Mouse (Mus musculus) frontal cortex, adult (tissue): ENCODE measurements around the gene Apoc2.
"Not testable (repeated sequence)": the region's sequence is repeated elsewhere in the genome, so short reads cannot be mapped to it uniquely, and the experiment has no call there.

ENCODE experiments used
- ATAC-seq: cut with Nextera tagmentation; 2 replicates; pipeline ENCODE4 v1.9.2; 2017; ENCODE audit warnings: mild to moderate bottlenecking, moderate library complexity, mixed read lengths; ENCODE audit not compliant: low TSS enrichment

Gene Apoc2

GRCm38 (mm10) chr7:19698907-19699826 lies 21.4 kb upstream of the Apoc2 start, which contains the start of gene Apoe:
Apoe (minus strand) TSS chr7:19699188.
- ATAC-seq: peak; percentile 39

DNA sequence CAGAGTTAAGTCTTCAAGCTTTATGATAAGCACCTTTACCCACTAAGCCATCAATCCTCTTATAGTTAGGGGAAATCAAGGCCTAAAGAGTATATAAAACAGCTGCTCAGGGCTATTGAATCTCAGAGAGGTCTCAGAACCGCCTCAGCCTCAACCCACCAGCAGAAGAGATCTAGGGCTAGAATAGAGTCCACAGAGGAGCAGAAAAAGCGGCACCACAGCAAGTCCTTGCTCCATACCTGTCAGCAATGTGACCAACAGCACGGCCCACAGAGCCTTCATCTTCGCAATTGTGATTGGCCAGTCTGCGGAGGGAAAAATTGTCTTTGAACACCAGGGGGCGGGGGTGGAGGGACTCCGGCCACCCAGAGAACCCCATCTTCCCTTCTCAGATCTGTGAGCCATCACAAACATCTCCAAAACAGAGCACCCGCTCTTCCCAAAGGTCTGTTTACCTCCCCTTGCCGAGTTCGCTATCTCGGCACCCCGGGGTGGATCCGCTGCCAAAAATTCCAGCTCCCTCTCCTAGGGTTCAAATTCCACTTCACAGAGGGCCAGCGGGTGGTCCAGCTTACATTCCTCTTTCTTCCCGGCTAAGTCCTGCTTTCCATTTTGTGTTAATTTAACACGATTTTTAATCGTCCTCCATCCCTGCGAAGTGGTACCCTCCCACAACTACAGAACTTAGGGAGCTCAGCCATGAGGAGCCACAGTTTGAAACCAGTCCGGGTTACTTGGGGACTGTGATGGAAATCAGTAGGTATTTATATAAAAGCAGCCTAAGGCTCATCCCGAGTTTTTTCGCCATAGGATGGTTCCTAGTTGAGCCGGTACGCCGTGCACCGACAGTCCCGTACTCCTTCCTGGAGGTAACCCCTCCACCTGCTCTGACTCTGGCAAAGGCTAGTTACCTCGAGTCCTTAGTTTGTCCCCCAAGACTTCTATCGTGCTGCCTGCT lies 20.5 kb upstream of the Apoc2 start:
- ATAC-seq: peak; percentile 24; the same call in 1 of the 2 replicates

DNA sequence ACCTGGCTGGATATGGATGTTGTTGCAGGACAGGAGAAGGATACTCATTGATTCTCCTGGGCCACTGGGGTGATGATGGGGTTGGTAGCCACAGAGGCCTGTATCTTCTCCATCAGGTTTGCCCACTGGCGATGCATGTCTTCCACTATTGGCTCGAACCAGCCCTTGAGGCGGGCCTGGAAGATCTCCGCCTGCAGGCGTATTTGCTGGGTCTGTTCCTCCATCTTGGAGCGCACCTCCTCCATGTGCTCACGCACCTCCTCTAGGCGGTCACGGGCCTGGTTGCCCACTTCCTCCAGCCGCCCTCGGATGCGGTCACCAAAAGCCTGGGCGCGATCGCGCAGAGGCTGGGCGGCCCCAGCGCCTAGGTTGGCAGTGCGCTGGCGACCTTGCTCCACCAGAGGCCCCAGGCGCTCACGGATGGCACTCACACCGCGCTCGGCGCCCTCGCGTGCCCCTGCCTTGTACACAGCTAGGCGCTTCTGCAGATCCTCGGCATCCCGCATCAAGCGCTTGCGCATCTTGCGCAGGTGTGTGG lies 18.7 kb upstream of the Apoc2 start:
- no peak for ATAC-seq

DNA sequence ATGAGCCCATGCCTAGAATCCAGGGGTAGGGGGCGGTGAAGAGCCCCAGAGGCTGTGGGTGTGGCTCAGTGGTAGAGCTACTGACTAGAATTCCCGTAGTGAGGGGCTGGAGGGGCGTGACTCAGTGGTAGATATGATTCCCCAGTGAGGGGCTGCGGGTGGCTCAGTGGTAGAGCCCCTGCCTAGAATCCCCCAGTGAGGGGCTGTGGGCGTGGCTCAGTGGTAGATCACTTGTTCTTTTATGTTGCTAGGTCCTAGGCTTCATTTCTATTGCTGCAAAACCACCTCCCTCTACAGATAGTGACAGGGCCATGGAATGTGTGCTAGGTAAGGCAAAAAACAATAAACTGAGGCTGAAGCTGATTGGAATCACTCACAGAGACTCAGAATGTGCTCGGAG lies 18.1 kb upstream of the Apoc2 start:
- no peak for ATAC-seq

GRCm38 (mm10) chr7:19695213-19695594 lies 17.5 kb upstream of the Apoc2 start:
- ATAC-seq: no peak

- no peak for ATAC-seq
Measured at GRCm38 (mm10) chr7:19694336-19695212, 16.8 kb upstream of the Apoc2 start.

- ATAC-seq: peak; percentile 73
Measured at GRCm38 (mm10) chr7:19693421-19693820, 15.7 kb upstream of the Apoc2 start.

- ATAC-seq: no peak
Measured at GRCm38 (mm10) chr7:19691873-19692865, 14.4 kb upstream of the Apoc2 start, which contains the start of gene Apoc1. Apoc1 (minus strand) TSS chr7:19692660.

DNA sequence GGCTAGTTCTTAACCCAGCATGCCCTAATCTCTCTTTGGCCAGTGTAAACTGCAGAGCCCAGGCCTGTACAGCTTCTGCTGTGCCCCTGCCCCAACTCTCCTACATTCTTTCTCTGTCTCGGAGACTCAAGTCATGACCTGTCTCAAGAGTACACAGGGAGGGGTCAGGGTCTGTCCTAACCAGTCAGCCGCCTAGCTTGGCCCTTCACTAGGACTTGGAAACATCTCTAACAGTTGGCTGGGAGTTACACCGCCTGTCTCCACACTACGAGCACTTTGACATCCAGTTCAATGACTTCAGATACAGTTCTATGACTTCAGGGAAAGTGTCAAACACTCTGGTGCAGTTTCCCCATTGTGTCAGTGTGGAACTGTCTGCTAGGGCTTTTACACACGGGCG lies 13.7 kb upstream of the Apoc2 start:
- ATAC-seq: no peak

- no peak for ATAC-seq
Measured at GRCm38 (mm10) chr7:19690845-19691244, 13.1 kb upstream of the Apoc2 start.

DNA sequence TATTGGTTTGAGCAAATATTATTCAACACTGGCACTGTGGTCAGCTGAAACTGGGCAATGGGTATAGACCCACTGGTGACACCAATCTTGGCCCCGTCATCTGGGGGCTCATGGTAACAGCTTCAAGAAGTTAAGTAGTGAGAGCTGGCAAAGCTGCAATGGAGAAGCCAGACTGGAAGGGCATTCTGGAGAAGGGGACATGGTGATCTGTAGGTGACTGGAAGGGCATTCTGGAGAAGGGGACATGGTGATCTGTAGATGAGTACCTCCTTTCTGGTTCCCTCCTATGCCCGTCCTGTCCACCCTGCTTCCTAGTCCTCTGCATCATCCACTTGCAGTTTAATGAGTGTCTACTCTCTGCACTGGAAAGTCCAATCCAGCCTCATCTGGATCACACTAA lies 10.9 kb upstream of the Apoc2 start:
- no peak for ATAC-seq

GRCm38 (mm10) chr7:19688101-19688500 lies 10.4 kb upstream of the Apoc2 start:
- no peak for ATAC-seq

- ATAC-seq: not testable (repeated sequence)
Measured at GRCm38 (mm10) chr7:19686927-19687583, 9.3 kb upstream of the Apoc2 start.

- ATAC-seq: no peak
Measured at GRCm38 (mm10) chr7:19686521-19686920, 8.8 kb upstream of the Apoc2 start.

DNA sequence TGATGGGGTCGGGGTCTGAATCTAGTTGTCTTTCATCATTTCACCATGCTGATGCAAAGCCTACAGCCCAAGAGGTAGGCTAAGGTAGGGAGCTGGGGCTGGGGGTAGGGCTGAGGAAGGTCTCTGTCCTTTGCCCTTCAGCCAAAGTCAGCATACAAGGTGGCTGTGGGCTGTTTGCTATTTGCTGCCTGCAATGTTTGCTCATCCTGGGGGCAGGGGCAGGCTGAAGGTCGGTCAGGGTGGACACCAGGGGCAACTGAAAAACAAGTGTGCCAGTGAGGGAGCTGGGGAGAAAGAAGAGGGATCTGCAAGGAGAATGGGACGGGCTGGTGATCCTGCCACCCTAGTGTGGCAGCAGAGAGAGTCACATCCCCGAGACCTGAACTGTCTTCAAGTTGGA lies 7.6 kb upstream of the Apoc2 start:
- ATAC-seq: no peak

GRCm38 (mm10) chr7:19683771-19684201 lies 6.0 kb upstream of the Apoc2 start:
- ATAC-seq: no peak

- no peak for ATAC-seq
Measured at GRCm38 (mm10) chr7:19682979-19683378, 5.2 kb upstream of the Apoc2 start.

- ATAC-seq: no peak
Measured at GRCm38 (mm10) chr7:19681202-19681694, 3.5 kb upstream of the Apoc2 start, which contains the start of the genes Gm44805 and Apoc4. Gm44805 (minus strand) TSS chr7:19681423. Apoc4 (minus strand) TSS chr7:19681479.

DNA sequence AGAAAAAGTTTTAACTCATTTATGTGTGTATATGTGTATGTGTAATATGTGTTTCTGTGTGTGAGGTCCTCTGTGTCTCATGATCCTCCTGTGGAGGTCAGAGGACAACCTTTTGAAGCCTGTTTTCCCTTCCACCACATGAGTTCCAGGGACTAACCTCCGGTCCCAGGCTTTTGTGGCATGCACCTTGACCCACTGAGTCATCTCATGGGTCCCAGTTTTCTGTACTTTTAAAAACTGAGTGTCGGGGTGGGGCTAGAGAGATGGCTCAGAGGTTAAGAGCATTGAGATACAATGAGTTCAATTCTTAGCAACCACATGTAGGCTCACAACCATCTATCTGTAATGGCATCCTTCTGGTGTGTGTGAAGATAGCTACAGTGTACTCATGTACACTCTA lies 3.0 kb upstream of the Apoc2 start:
- ATAC-seq: no peak
